In the genomic region with DNA sequence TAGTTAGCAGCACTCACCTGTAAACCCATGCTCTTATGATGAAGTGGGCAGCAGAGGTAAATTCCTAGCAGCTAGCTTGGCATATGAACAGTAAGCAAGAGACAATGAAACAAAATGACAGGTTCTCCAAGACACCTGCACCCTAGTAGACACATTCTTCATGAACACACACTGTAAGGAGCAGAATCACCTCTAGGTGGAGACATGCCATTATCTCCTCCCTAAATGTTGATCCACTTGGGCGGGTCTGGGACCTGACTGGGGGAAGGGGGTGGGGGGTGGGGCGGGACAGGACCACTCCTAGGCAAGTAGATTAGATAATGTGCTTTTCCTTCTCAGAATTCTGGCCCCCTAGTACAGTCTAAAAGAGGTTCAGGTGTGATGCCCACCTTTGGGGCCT, we compare ENCODE assay signal across 10 mouse cellular contexts. TPM values are rescaled to one million over a fixed set of nuclear protein-coding genes. Genes with fewer than 3 reads are reported as not detected.
A peak's percentile ranks its signal among the peaks of the same experiment; 100 is the strongest.
DNase-seq lines count a peak whose midpoint lies in the region; ATAC-seq and TF ChIP-seq lines count a peak whose summit lies in the region.
"Had no signal": no experiment of that assay in that cellular context is flagged by ENCODE, and none has a peak within 500 bp of the region (broad histone marks: within the 10 kb centered on the region; RNA-seq: fewer than 3 reads in every experiment).

No protein-coding gene starts in this region.

- H3K4me2 ChIP-seq in embryonic facial prominence, embryonic 14.5 days (ENCODE audit: low read depth, low read length), result no peak overlapping the region
- no peak overlapping the region for H3K4me2 ChIP-seq in liver, postnatal 0 days (ENCODE audit: low read depth, low read length)
- H3K4me2 ChIP-seq: embryonic facial prominence, embryonic 13.5 days had no signal

- 4% methylated on average over 2 of the region's 2 CpGs for WGBS in kidney, adult 2 months
- WGBS in embryonic facial prominence, embryonic 14.5 days, result 4% methylated on average over 2 of the region's 2 CpGs
- 18% methylated on average over 2 of the region's 2 CpGs for WGBS in liver, postnatal 0 days (ENCODE audit: insufficient replicate concordance)

- TF ChIP-seq CTCF in kidney, adult 2 months (conservative IDR thresholded peaks at IDR 0.05; ENCODE audit: insufficient read depth, insufficient read length, low read depth, low read length), result peak; percentile 46
- TF ChIP-seq CTCF in liver, postnatal 0 days (IDR thresholded peaks at IDR 0.05; ENCODE audit: low read depth), result peak; percentile 73

- intact Hi-C loops in gastrocnemius, postnatal 14 days (cut with DNase I; ENCODE audit: low total_unique reads), result no loop called here

- H3K9me3 ChIP-seq in embryonic facial prominence, embryonic 14.5 days (ENCODE audit: control insufficient read depth, low read length), result peaks cover 5% of the 10 kb centered on the region; the same call in 1 of the 2 replicates
- H3K9me3 ChIP-seq in liver, postnatal 0 days (ENCODE audit: low read length), result no peaks in the 10 kb centered on the region
- H3K9me3 ChIP-seq: embryonic facial prominence, embryonic 13.5 days had no signal

- H3K4me3 ChIP-seq in kidney, adult 2 months (ENCODE audit: insufficient read depth, low read depth, low read length), result no peak overlapping the region
- H3K4me3 ChIP-seq in embryonic facial prominence, embryonic 14.5 days (ENCODE audit: low read depth, low read length), result no peak overlapping the region
- H3K4me3 ChIP-seq in liver, postnatal 0 days (ENCODE audit: low read depth, low read length), result no peak overlapping the region
- H3K4me3 ChIP-seq: embryonic facial prominence, embryonic 13.5 days had no signal

- H3K27ac ChIP-seq in kidney, adult 2 months (ENCODE audit: insufficient read depth, low read depth, low read length), result no peak overlapping the region
- no peak overlapping the region for H3K27ac ChIP-seq in embryonic facial prominence, embryonic 14.5 days (replicated peaks; ENCODE audit: low read depth, low read length)
- H3K27ac ChIP-seq in liver, postnatal 0 days (ENCODE audit: low read depth), result no peak overlapping the region
- H3K27ac ChIP-seq: embryonic facial prominence, embryonic 13.5 days had no signal

- no peak overlapping the region for H3K9ac ChIP-seq in embryonic facial prominence, embryonic 14.5 days (ENCODE audit: low read depth, low read length)
- H3K9ac ChIP-seq in liver, postnatal 0 days (replicated peaks), result no peak overlapping the region
- H3K9ac ChIP-seq: embryonic facial prominence, embryonic 13.5 days had no signal

- no peaks in the 10 kb centered on the region for H3K27me3 ChIP-seq in kidney, adult 2 months (replicated peaks; ENCODE audit: control insufficient read depth, insufficient read depth, low read length)
- H3K27me3 ChIP-seq in embryonic facial prominence, embryonic 14.5 days (replicated peaks; ENCODE audit: control insufficient read depth, insufficient read depth, low read length), result no peaks in the 10 kb centered on the region
- no peaks in the 10 kb centered on the region for H3K27me3 ChIP-seq in liver, postnatal 0 days (ENCODE audit: insufficient read depth, low read length)
- H3K27me3 ChIP-seq: embryonic facial prominence, embryonic 13.5 days had no signal

- TF ChIP-seq POLR2A in kidney, adult 2 months (IDR thresholded peaks at IDR 0.05; ENCODE audit: low read depth, low read length), result no peak

- no peak for TF ChIP-seq EP300 in liver, postnatal 0 days (IDR thresholded peaks at IDR 0.05; ENCODE audit: low read depth)

- no peaks in the 10 kb centered on the region for H3K36me3 ChIP-seq in kidney, adult 2 months (ENCODE audit: control insufficient read depth, insufficient read depth, low read length)
- no peaks in the 10 kb centered on the region for H3K36me3 ChIP-seq in embryonic facial prominence, embryonic 14.5 days (ENCODE audit: control insufficient read depth, insufficient read depth, low read length)
- H3K36me3 ChIP-seq in liver, postnatal 0 days (replicated peaks; ENCODE audit: insufficient read depth, low read length), result no peaks in the 10 kb centered on the region
- H3K36me3 ChIP-seq: embryonic facial prominence, embryonic 13.5 days had no signal

- H3K4me1 ChIP-seq in kidney, adult 2 months (ENCODE audit: control insufficient read depth, insufficient read depth, low read length), result no peaks in the 10 kb centered on the region
- no peaks in the 10 kb centered on the region for H3K4me1 ChIP-seq in embryonic facial prominence, embryonic 14.5 days (ENCODE audit: control insufficient read depth, insufficient read depth, low read length)
- H3K4me1 ChIP-seq in liver, postnatal 0 days (ENCODE audit: insufficient read depth), result 0 out of 2 replicates have a peak, but pooled peaks cover 5% of the 10 kb centered on the region
- H3K4me1 ChIP-seq: embryonic facial prominence, embryonic 13.5 days had no signal

- peak; percentile 67 for DNase-seq in kidney, adult 2 months
- no peak for DNase-seq in kidney, postnatal 4 days
- peak; percentile 64 for DNase-seq in MEL-GATA-1-ER (ENCODE audit: extremely low read depth, low read depth)
- peak; percentile 22 for DNase-seq in embryonic facial prominence, embryonic 14.5 days (ENCODE audit: low spot score)
- DNase-seq in liver, postnatal 0 days, result no peak
- no peak for DNase-seq in left cerebral cortex, adult 11 months (ENCODE audit: low spot score)
- no peak for DNase-seq in gastrocnemius, postnatal 14 days
- DNase-seq in right cerebral cortex, postnatal 25 days, result no peak

- ATAC-seq in embryonic facial prominence, embryonic 14.5 days (ENCODE audit: low read depth), result 0 out of 2 replicates have a peak, but pooled peaks have one; percentile 22
- ATAC-seq in liver, postnatal 0 days, result peak; percentile 54; the same call in 1 of the 2 replicates

RNA-seq across cellular contexts. Expression of gene Fdps, which starts 13.8 kb away (rescaled TPM):
- 40.3 and 54.9 TPM in 2 replicates for polyA plus RNA-seq in kidney, adult 2 months (2012; rRNA removed)
- polyA plus RNA-seq in embryonic facial prominence, embryonic 14.5 days (2014; fragmentation: Nextera tagmentation; extraction: Ambion mirVana), result 183 and 205 TPM in 2 replicates
- 75.8 and 82.2 TPM in 2 replicates for polyA plus RNA-seq in liver, postnatal 0 days (2015; fragmentation: Nextera tagmentation; extraction: Ambion mirVana)
- total RNA-seq in gastrocnemius, postnatal 14 days (2021), result 10 to 100 TPM; 24.7 to 30.7 TPM

RNA-seq across cellular contexts. Expression of gene Gm43738, which starts 14.6 kb away (rescaled TPM):
- not detected in 2 replicates for polyA plus RNA-seq in kidney, adult 2 months (2012; rRNA removed)
- polyA plus RNA-seq in embryonic facial prominence, embryonic 14.5 days (2014; fragmentation: Nextera tagmentation; extraction: Ambion mirVana), result not detected in 2 replicates
- polyA plus RNA-seq in liver, postnatal 0 days (2015; fragmentation: Nextera tagmentation; extraction: Ambion mirVana), result not detected in 2 replicates
- not detected for total RNA-seq in gastrocnemius, postnatal 14 days (2021)
- total RNA-seq: left cerebral cortex, postnatal 25 days had no signal
- polyA plus RNA-seq: embryonic facial prominence, embryonic 13.5 days had no signal

RNA-seq across cellular contexts. Expression of gene Pklr, which starts 20.4 kb away (rescaled TPM):
- 79.3 and 96.0 TPM in 2 replicates for polyA plus RNA-seq in kidney, adult 2 months (2012; rRNA removed)
- 0.30 TPM in 1 of 2 replicates, not detected in the other for polyA plus RNA-seq in embryonic facial prominence, embryonic 14.5 days (2014; fragmentation: Nextera tagmentation; extraction: Ambion mirVana)
- 18.6 and 27.8 TPM in 2 replicates for polyA plus RNA-seq in liver, postnatal 0 days (2015; fragmentation: Nextera tagmentation; extraction: Ambion mirVana)
- not detected for total RNA-seq in gastrocnemius, postnatal 14 days (2021)
- total RNA-seq: left cerebral cortex, postnatal 25 days had no signal
- polyA plus RNA-seq: embryonic facial prominence, embryonic 13.5 days had no signal

RNA-seq across cellular contexts. Expression of gene Rusc1, which starts 22.4 kb away (rescaled TPM):
- polyA plus RNA-seq in kidney, adult 2 months (2012; rRNA removed), result 33.6 and 34.5 TPM in 2 replicates
- polyA plus RNA-seq in embryonic facial prominence, embryonic 14.5 days (2014; fragmentation: Nextera tagmentation; extraction: Ambion mirVana), result 23.5 and 26.5 TPM in 2 replicates
- polyA plus RNA-seq in liver, postnatal 0 days (2015; fragmentation: Nextera tagmentation; extraction: Ambion mirVana), result 2.4 and 2.5 TPM in 2 replicates
- 10 to 100 TPM; 10.3 TPM for total RNA-seq in gastrocnemius, postnatal 14 days (2021)

RNA-seq across cellular contexts. Expression of gene Hcn3, which starts 44.5 kb away (rescaled TPM):
- 1.1 and 1.4 TPM in 2 replicates for polyA plus RNA-seq in kidney, adult 2 months (2012; rRNA removed)
- 1.4 and 2.8 TPM in 2 replicates for polyA plus RNA-seq in embryonic facial prominence, embryonic 14.5 days (2014; fragmentation: Nextera tagmentation; extraction: Ambion mirVana)
- polyA plus RNA-seq in liver, postnatal 0 days (2015; fragmentation: Nextera tagmentation; extraction: Ambion mirVana), result 0.19 and 0.49 TPM in 2 replicates
- under 1 TPM; 0.41 to 0.42 TPM for total RNA-seq in gastrocnemius, postnatal 14 days (2021)

Comparison
In these comparisons a context has a peak if more than half of its experiments do, and no peak if none do; other contexts are left out.
1. DNase-seq: peak in kidney, adult 2 months (single experiment), MEL-GATA-1-ER (single experiment) and embryonic facial prominence, embryonic 14.5 days (single experiment); none in kidney, postnatal 4 days (0 of 2), liver, postnatal 0 days (single experiment), left cerebral cortex, adult 11 months (single experiment), gastrocnemius, postnatal 14 days (single experiment) and right cerebral cortex, postnatal 25 days (single experiment).
2. RNA of gene Pklr, which starts 20.4 kb away (polyA plus RNA-seq): 79.3 to 96.0 TPM in kidney, adult 2 months and 18.6 to 27.8 TPM in liver, postnatal 0 days; 0.30 TPM in embryonic facial prominence, embryonic 14.5 days; every median in the first group is over 10 times any median in the second.